Mouse (Mus musculus): ENCODE data around the gene Eepd1. TPM values are rescaled to one million over a fixed set of nuclear protein-coding genes. Genes with fewer than 3 reads are reported as not detected.
"Not testable (repeated sequence)": the region's sequence is repeated elsewhere in the genome, so short reads cannot be mapped to it uniquely, and the experiment has no call there.

Gene Eepd1
- polyA plus RNA-seq (2016; fragmentation: Nextera tagmentation; extraction: Ambion mirVana) = 19.7 and 22.0 TPM in 2 replicates

- H3K27me3 ChIP-seq = no peaks in the 10 kb centered on the region
- WGBS = under 1% methylated on average over 75 of the region's 75 CpGs
- no peaks in the 10 kb centered on the region for H3K36me3 ChIP-seq
- H3K4me1 ChIP-seq = peaks cover 37% of the 10 kb centered on the region
- H3K27ac ChIP-seq = peak within 1 kb of the TSS; percentile 74
- peak within 1 kb of the TSS; percentile 70 for H3K9ac ChIP-seq
- H3K4me2 ChIP-seq (replicated peaks) = peak within 1 kb of the TSS; percentile 74
- peak; percentile 92 for ATAC-seq (ENCODE audit: insufficient number of reproducible peaks, insufficient read depth, low FRiP score, low TSS enrichment)
- H3K4me3 ChIP-seq = peak within 1 kb of the TSS; percentile 70
- no peaks in the 10 kb centered on the region for H3K9me3 ChIP-seq
Measured at GRCm38 (mm10) chr9:25481344-25482095, at the start of gene Eepd1. Gene Eepd1 (plus strand): TSS chr9:25481547.

DNA sequence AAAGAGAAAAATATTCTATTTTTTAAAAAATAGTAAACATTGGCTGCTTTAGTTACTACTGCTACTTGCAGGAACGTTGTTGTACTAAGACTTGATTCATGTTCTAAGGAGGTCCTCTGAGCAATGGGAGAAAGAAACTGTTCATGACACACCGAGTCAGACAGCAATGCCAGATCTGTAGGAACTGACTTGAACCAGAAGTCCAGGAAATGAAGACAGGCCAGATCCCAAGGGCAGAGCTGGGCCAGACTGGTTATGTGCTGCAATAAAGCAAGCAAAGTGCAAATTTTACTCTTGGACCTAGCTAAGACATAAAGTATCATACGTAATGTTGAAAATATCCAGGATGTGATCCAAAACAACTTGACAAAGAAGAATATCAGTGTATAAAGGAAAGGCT, 42.5 kb upstream of the Eepd1 start:
- Histone ChIP-seq H3K27ac (no peak overlapping the region), H3K4me1 (no peaks in the 10 kb centered on the region), H3K36me3 (no peaks in the 10 kb centered on the region), H3K9me3 (no peaks in the 10 kb centered on the region), H3K4me3 (no peak overlapping the region), H3K27me3 (no peaks in the 10 kb centered on the region), H3K4me2 (replicated peaks) (no peak overlapping the region), H3K9ac (no peak overlapping the region)
- WGBS = 90% methylated on average over 3 of the region's 3 CpGs
- no peak for ATAC-seq (ENCODE audit: insufficient number of reproducible peaks, insufficient read depth, low FRiP score, low TSS enrichment)

GRCm38 (mm10) chr9:25440046-25440445, 41.3 kb upstream of the Eepd1 start:
- 90% methylated on average over 5 of the region's 5 CpGs for WGBS
- not testable (repeated sequence) for H3K4me1 ChIP-seq; H3K9ac ChIP-seq; H3K36me3 ChIP-seq; H3K4me2 ChIP-seq (replicated peaks); H3K27ac ChIP-seq; H3K27me3 ChIP-seq; H3K4me3 ChIP-seq; ATAC-seq (ENCODE audit: insufficient number of reproducible peaks, insufficient read depth, low FRiP score, low TSS enrichment); H3K9me3 ChIP-seq

DNA sequence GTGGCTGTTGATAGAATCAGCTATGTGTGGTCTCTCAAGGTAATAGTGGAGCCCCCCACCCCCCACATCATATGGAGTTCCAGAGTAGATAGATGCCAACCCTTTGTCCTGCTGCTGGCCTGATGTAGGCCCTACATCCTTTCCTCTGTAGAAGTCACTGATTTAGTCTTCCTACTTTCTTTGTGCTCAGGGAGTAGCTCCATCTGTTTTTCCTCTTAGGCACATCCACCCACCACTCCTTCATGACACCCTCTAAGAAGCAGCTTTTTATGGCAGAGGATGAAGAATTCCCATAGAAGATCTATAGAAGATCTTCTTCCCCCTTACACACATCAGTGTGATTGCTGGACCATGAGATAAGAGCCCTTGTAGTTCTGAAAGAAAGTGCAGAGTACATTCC, 39.3 kb upstream of the Eepd1 start:
- no peak for ATAC-seq (ENCODE audit: insufficient number of reproducible peaks, insufficient read depth, low FRiP score, low TSS enrichment)
- no peaks in the 10 kb centered on the region for H3K36me3 ChIP-seq
- no peak overlapping the region for H3K4me2 ChIP-seq (replicated peaks)
- no peak overlapping the region for H3K27ac ChIP-seq
- no peaks in the 10 kb centered on the region for H3K9me3 ChIP-seq
- H3K4me3 ChIP-seq = no peak overlapping the region
- H3K9ac ChIP-seq = no peak overlapping the region
- no peaks in the 10 kb centered on the region for H3K4me1 ChIP-seq
- H3K27me3 ChIP-seq = no peaks in the 10 kb centered on the region

DNA sequence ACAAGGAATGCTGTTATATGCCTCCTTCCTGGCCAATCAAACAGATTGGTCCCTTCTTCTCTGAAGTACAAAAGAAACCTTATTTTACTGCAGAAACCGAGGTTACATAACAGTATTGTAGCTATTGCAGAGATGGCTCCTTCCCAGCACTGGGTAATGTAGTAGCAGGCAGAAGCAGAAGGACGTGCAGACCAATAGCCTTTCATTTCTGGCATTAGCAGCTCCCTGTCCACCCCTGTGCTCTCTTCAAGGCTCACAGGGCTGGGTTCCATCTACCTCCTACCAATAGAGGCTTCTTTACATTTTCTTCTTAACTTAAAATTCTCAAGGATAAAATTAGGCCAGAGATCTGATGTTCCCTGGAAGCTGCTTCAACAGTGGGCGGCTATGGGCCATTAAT, 38.3 kb upstream of the Eepd1 start:
- no peak for ATAC-seq (ENCODE audit: insufficient number of reproducible peaks, insufficient read depth, low FRiP score, low TSS enrichment)
- no peaks in the 10 kb centered on the region for H3K27me3 ChIP-seq
- no peak overlapping the region for H3K27ac ChIP-seq
- no peak overlapping the region for H3K4me2 ChIP-seq (replicated peaks)
- H3K36me3 ChIP-seq = no peaks in the 10 kb centered on the region
- H3K9me3 ChIP-seq = no peaks in the 10 kb centered on the region
- H3K4me1 ChIP-seq = no peaks in the 10 kb centered on the region
- no peak overlapping the region for H3K9ac ChIP-seq
- H3K4me3 ChIP-seq = no peak overlapping the region
- WGBS = 75% methylated on average over 3 of the region's 3 CpGs

DNA sequence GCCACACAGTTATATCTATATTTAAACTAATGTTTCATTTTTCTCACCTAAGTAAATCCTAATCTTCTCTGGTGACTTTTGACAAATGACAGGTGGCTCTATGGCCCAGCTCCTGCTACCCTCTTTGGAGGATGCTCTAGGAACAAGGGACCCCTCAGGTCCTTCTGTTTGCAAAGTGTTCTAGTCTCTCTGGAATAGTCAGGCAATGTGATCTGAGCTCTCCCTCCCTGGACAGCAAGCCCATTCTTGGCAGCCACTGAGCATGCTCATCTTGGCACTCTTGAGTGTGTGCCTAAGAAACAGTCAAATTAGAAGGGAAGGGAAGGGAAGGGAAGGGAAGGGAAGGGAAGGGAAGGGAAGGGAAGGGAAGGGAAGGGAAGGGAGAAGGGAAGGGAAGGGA, 37.8 kb upstream of the Eepd1 start:
- Histone ChIP-seq H3K27ac (no peak overlapping the region), H3K4me2 (replicated peaks) (no peak overlapping the region), H3K27me3 (no peaks in the 10 kb centered on the region), H3K4me3 (no peak overlapping the region), H3K9ac (no peak overlapping the region), H3K4me1 (no peaks in the 10 kb centered on the region), H3K9me3 (no peaks in the 10 kb centered on the region), H3K36me3 (no peaks in the 10 kb centered on the region)
- ATAC-seq (ENCODE audit: insufficient number of reproducible peaks, insufficient read depth, low FRiP score, low TSS enrichment) = no peak

- Histone ChIP-seq H3K27ac (no peak overlapping the region), H3K9me3 (no peaks in the 10 kb centered on the region), H3K36me3 (no peaks in the 10 kb centered on the region), H3K27me3 (no peaks in the 10 kb centered on the region), H3K4me3 (no peak overlapping the region), H3K9ac (no peak overlapping the region), H3K4me2 (replicated peaks) (no peak overlapping the region), H3K4me1 (no peaks in the 10 kb centered on the region)
- 55% methylated on average over 4 of the region's 4 CpGs for WGBS
- ATAC-seq (ENCODE audit: insufficient number of reproducible peaks, insufficient read depth, low FRiP score, low TSS enrichment) = no peak
Measured at GRCm38 (mm10) chr9:25450394-25450793, 31.0 kb upstream of the Eepd1 start.

DNA sequence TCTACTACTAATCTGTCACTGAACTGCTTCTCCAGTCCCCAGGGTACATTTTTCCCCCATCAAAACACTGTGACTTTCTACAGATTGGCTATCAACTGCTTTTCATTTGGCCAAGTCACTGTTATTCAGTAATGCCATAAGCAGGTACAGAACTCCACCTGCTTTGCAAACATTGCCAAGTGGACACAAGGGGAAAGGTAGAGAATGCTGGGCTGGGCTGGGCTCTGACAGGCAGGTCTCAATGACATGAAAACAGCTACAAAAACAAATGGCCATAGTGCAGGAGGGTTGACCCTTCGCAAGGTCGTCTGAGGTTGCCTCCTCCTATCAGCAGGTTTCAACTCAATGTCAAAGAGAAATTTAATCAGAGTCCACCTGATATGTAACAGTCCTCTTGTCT, 26.3 kb upstream of the Eepd1 start:
- Histone ChIP-seq H3K4me2 (replicated peaks) (no peak overlapping the region), H3K4me1 (no peaks in the 10 kb centered on the region), H3K4me3 (no peak overlapping the region), H3K27me3 (no peaks in the 10 kb centered on the region), H3K9me3 (no peaks in the 10 kb centered on the region), H3K27ac (no peak overlapping the region), H3K36me3 (no peaks in the 10 kb centered on the region), H3K9ac (no peak overlapping the region)
- 76% methylated on average over 2 of the region's 2 CpGs for WGBS
- ATAC-seq (ENCODE audit: insufficient number of reproducible peaks, insufficient read depth, low FRiP score, low TSS enrichment) = no peak

DNA sequence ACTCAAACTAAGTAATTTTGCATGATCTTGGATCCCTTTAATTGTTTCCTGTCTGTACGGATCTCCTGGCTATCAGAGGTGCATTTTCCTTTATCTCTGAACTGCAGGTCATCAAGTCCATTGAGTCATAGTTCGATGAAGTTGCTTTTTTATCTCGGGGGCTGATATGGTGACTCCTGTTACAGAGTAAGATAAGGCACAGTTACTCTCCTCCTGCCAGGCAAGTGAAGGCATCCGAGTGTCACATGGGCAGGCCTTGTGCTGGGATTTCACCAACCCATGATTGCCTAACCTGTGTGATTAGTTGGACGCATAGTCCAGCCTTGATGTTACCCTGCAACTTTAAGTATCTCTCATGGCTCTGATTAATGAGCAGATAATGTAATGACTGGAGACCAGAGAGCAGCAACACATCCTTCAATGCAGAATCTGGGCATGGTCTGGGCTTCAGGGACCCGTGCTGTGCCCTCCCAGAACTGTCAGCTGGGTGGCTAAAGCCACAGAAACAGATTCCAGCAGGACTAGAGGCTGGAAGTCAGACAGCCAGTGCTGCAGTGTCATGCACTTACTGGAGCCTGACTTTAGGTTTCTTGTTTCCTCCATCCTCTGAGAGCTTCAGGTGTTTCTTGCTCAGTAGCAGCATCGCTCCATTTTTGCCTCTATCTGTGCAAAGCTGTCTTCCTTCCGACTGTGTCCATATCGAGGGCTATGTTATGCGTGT, 20.4 kb upstream of the Eepd1 start:
- WGBS = 83% methylated on average over 10 of the region's 10 CpGs
- H3K27me3 ChIP-seq = no peaks in the 10 kb centered on the region
- H3K36me3 ChIP-seq = no peaks in the 10 kb centered on the region
- no peaks in the 10 kb centered on the region for H3K4me1 ChIP-seq
- no peak overlapping the region for H3K4me3 ChIP-seq
- no peak overlapping the region for H3K9ac ChIP-seq
- no peak overlapping the region for H3K4me2 ChIP-seq (replicated peaks)
- no peak for ATAC-seq (ENCODE audit: insufficient number of reproducible peaks, insufficient read depth, low FRiP score, low TSS enrichment)
- H3K27ac ChIP-seq = no peak overlapping the region
- no peaks in the 10 kb centered on the region for H3K9me3 ChIP-seq

- no peak overlapping the region for H3K9ac ChIP-seq
- ATAC-seq (ENCODE audit: insufficient number of reproducible peaks, insufficient read depth, low FRiP score, low TSS enrichment) = no peak
- 82% methylated on average over 1 of the region's 1 CpGs for WGBS
- no peak overlapping the region for H3K4me3 ChIP-seq
- no peaks in the 10 kb centered on the region for H3K36me3 ChIP-seq
- no peaks in the 10 kb centered on the region for H3K27me3 ChIP-seq
- H3K4me2 ChIP-seq (replicated peaks) = no peak overlapping the region
- H3K4me1 ChIP-seq = no peaks in the 10 kb centered on the region
- no peaks in the 10 kb centered on the region for H3K9me3 ChIP-seq
- no peak overlapping the region for H3K27ac ChIP-seq
Measured at GRCm38 (mm10) chr9:25464305-25464704, 17.0 kb upstream of the Eepd1 start.

DNA sequence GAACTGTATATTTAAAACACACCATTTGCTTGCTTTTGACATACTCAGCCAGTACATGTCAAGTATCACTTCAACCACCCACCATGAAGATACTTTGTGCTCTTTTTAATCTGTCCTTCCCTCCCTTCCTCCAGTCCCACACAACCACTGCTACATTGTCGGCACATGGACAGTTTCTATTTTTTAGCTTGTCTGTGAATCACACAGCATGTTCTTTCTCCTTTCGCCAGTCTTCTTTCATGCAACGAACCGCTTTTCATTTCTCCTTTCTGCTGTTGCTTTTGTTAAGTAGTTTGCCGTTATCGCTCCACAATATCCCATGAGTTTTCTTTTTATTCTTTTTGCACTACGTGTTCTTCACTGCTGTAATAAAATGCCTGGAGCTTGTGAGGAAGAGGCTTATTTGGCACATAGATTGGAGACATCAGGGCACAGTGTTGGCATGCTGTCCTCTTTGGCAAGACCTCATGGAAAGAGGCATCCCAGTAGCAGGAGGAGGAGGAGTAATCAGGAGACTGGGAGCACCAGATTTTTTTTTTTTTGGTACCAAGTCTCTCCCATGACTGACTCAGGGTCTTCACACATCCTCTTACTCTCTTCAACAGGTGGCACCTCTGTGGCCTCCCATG, 1.8 kb upstream of the Eepd1 start:
- Histone ChIP-seq H3K4me3 (no peak overlapping the region), H3K9me3 (no peaks in the 10 kb centered on the region), H3K36me3 (no peaks in the 10 kb centered on the region), H3K4me2 (replicated peaks) (no peak overlapping the region), H3K4me1 (peaks cover 23% of the 10 kb centered on the region), H3K27ac (no peak overlapping the region), H3K9ac (no peak overlapping the region), H3K27me3 (no peaks in the 10 kb centered on the region)
- WGBS = 90% methylated on average over 7 of the region's 7 CpGs
- ATAC-seq (ENCODE audit: insufficient number of reproducible peaks, insufficient read depth, low FRiP score, low TSS enrichment) = no peak

DNA sequence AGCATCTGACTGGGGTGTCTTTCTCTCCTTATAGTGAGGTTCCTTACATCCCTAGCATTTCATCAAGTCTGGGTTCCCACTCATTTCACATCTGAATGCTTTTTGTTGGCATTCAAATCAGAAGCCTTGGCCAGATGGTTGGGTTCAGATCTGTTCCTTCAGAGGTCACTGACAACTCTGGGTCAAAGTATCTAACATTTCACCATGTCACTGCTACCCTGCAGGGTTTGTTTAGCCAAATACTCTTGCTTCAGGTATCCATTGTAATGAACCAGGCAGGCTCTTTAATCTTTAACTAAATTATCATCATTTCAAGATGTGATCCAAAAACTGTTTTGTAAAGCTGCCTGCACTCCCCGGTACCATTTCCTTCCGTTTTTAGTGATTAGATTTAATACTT, 671 bp upstream of the Eepd1 start:
- Histone ChIP-seq H3K27ac (peak overlapping the region; percentile 63; the same call in 1 of the 2 replicates), H3K36me3 (no peaks in the 10 kb centered on the region), H3K9me3 (no peaks in the 10 kb centered on the region), H3K27me3 (no peaks in the 10 kb centered on the region), H3K9ac (no peak overlapping the region), H3K4me3 (no peak overlapping the region), H3K4me2 (replicated peaks) (peak overlapping the region; percentile 74), H3K4me1 (peaks cover 30% of the 10 kb centered on the region)
- WGBS = 37% methylated on average over 2 of the region's 2 CpGs
- no peak for ATAC-seq (ENCODE audit: insufficient number of reproducible peaks, insufficient read depth, low FRiP score, low TSS enrichment)
